Mouse (Mus musculus) T-cell, adult 66 days (primary cell): ENCODE results near the gene Olfr742. TPM values are rescaled to one million over a fixed set of nuclear protein-coding genes. Genes with fewer than 3 reads are reported as not detected.

Source experiments
- total RNA-seq, 2 experiments: library from RNA; stranded (reverse); gene quantifications; 3 replicates in 1 of 2; 4 replicates in 1 of 2; pipeline ENCODE4 v1.2.4; 2023

The Olfr742 gene
- not detected for total RNA-seq

GRCm38 (mm10) chr14:50503300-50503699, at the start of gene Olfr742:
Olfr742 (plus strand) TSS chr14:50503600.

GRCm38 (mm10) chr14:50472438-50472837, 31.0 kb upstream of the Olfr742 start, which contains the start of gene Olfr741:
Olfr741 (plus strand) TSS chr14:50472738.

GRCm38 (mm10) chr14:50521539-50521938, 18.1 kb downstream of the Olfr742 start, which contains the start of gene Olfr743:
Olfr743 (plus strand) TSS chr14:50521839.

Other genes with a start within 250 kb of the Olfr742 start
- gene Olfr732, start 219.4 kb upstream of the Olfr742 start, total RNA-seq = not detected
- not detected for gene Olfr733, start 202.1 kb upstream of the Olfr742 start, total RNA-seq
- not detected for gene Olfr734, start 176.8 kb upstream of the Olfr742 start, total RNA-seq
- not detected for gene Olfr735, start 154.7 kb upstream of the Olfr742 start, total RNA-seq
- under 1 TPM in 1 of 2 experiments, not detected in 1; 0.18 TPM for gene Tlr11, start 145.7 kb upstream of the Olfr742 start, total RNA-seq
- gene Olfr736, start 122.4 kb upstream of the Olfr742 start, total RNA-seq = not detected
- not detected for gene Olfr738, start 96.0 kb upstream of the Olfr742 start, total RNA-seq
- gene Olfr739, start 85.0 kb upstream of the Olfr742 start, total RNA-seq = not detected
- gene Olfr740, start 58.1 kb upstream of the Olfr742 start, total RNA-seq = not detected
- not detected for gene Olfr741, start 30.9 kb upstream of the Olfr742 start, total RNA-seq
- not detected for gene Olfr743, start 18.2 kb downstream of the Olfr742 start, total RNA-seq
- gene Olfr744, start 111.3 kb downstream of the Olfr742 start, total RNA-seq = not detected
- gene Olfr745, start 135.8 kb downstream of the Olfr742 start, total RNA-seq = not detected
- gene Olfr746, start 143.5 kb downstream of the Olfr742 start, total RNA-seq = not detected
- gene Olfr747, start 189.6 kb downstream of the Olfr742 start, total RNA-seq = not detected
- gene Olfr748, start 203.8 kb downstream of the Olfr742 start, total RNA-seq = not detected
- gene Olfr749, start 241.5 kb downstream of the Olfr742 start, total RNA-seq = not detected